Mouse (Mus musculus): Measurements from ENCODE around the gene Casp7. TPM values are rescaled to one million over a fixed set of nuclear protein-coding genes. Genes with fewer than 3 reads are reported as not detected.

The Casp7 gene
- total RNA-seq, 1 experiment from 2014 or later: 13.7 TPM

- no peak for DNase-seq
Measured at GRCm38 (mm10) chr19:56424606-56425395, 27.9 kb downstream of the Casp7 start.

DNA sequence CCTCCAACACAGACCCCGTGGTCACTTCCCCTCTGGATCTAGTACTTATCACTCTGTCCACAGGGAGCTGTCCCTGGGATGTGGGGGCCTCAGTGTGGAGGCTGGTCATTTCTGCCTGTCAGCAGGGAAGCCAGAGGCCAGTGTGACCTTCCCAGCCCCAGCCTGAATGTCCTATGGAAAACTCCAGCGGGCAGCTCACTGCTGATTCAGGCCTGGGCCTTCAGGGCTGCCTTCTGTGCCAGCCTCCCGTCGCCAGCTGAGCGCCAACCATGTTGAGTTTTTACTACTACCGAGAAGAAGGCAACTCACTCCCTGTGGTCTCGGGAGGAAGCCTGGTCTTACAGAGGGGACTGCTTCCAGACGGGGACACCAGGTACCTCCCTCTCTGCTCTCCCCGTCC lies 28.6 kb downstream of the Casp7 start:
- peak; percentile 63 for DNase-seq

DNA sequence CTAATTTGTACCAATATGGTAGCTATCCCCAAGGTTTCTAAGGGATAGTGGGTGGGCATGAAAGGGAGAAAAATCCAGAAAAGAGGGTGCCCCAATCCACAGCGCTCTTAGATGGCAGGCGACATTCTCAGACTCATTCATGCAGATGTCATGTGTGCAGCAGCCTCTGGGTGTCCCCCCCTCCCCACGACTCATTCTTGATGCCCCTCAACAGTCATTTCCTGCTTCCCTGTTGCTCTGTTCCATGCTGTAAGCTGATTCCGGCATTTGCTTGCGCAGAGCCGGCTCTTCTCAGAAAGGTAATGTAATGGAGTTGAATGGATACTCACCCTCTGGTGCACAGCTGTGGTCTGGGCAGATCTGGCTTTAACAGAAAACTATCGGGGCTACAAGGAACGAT lies 33.4 kb downstream of the Casp7 start:
- DNase-seq: no peak

GRCm38 (mm10) chr19:56432706-56433105 lies 35.8 kb downstream of the Casp7 start:
- DNase-seq: no peak

- DNase-seq: no peak
Measured at GRCm38 (mm10) chr19:56433581-56433980, 36.7 kb downstream of the Casp7 start.

DNA sequence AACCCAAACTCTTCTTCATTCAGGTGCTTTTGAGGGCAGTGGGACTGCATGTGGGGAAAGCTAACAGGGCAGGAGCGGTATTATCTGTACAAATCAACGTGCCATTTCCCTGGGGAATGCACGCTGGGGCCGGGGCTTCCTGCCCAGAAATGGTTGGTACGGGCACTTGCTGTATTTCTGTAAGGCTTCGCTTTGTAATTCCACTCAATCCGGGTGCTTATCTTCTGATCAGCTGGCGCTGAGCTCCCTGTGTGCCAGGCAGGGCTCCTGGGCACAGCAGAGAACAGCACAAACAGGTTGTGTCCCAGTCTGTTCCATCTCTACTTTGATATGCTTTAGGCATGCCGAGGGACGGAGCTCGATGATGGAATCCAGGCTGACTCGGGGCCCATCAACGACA lies 39.5 kb downstream of the Casp7 start:
- DNase-seq: peak; percentile 34

DNA sequence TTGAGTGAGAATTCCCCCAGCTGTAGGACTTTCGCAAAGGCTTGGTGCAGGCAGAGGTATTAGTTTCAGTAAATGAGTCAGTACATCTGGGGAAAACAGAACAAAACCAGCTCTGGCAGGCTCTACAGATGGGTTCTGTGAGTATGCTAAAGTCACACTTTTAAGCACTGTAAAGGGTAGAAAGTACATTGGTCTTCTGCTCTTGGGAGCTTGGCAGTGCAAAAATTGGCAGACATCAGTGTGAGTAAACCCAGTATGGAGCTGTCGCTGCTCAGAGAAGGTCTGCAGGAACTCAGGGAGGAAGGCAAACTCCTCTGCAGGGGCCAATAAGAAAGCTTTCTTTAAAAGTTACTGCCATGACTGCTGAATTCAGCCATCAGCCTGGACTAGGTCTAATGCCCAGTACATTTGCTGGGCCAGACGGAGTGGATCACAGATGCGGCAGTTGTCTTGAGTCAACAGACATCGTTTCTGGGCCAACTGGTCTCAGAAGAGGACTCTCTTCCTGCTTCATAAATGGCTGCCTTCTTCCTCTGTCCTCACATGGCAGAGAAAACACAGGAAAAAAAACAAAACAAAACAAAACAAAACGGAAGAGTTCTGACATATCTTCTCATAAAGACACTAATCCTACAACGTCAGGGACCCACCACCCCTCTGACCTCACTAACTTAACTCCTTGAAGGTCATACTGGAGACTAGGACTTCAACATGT lies 41.6 kb downstream of the Casp7 start:
- DNase-seq: no peak

DNA sequence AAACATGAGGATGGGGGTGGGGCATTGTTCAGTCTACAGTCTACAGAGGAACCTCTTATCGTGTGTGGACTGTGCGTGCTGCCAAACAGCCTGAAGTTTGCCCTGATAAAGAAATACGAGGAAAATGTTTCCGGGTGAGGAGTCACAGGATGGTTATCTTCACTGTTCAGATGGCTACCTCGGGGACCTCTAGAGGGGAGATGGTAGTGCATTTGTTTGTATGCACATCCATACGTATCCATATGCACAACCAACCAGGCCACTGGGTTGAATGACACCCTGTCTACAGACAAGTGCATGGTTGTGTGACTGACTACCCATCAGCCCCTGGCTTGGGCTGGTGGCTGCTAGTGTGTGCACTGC lies 42.1 kb downstream of the Casp7 start:
- no peak for DNase-seq

- DNase-seq: no peak
Measured at GRCm38 (mm10) chr19:56443445-56443844, 46.5 kb downstream of the Casp7 start.

DNA sequence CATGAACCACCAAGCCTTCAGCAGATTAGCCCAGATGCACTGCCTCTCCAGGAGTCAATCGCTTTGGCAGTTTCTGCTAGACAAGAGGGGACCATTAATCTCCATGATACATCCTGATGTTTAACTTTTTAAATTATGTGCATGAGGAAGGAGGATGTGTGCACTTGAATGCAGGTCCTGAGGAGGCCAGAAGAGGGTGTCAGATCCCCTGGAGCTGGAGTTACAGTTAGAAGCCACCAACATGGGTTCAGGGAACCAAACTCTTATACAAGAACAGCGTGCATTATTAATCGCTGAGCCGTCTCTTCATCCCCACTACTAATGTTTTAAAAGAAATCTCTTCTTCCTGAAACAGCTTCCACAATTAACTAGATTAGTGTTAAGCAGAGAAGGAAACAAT lies 51.9 kb downstream of the Casp7 start:
- no peak for DNase-seq

DNA sequence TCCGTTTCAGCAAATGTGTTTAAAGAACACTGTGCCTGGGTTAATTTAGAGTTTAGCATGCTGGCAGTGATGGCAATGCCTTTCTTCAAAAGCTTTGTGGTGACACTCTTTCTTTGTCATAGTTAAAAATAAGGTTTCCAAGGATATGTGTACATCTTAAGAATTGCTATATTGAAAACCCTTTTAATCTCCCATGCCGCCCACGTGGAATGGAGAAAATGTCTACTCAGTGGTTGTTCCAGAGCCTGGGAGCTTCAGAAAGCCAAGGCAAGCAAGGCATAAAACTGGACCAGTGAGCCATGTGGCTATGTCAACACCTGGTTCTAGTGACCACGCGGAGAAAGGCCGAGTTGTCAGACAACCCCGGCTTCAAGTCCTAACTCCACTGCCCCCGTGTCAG lies 52.6 kb downstream of the Casp7 start:
- no peak for DNase-seq

- no peak for DNase-seq
Measured at GRCm38 (mm10) chr19:56450892-56451291, 54.0 kb downstream of the Casp7 start.

GRCm38 (mm10) chr19:56451867-56452266 lies 54.9 kb downstream of the Casp7 start:
- no peak for DNase-seq

DNA sequence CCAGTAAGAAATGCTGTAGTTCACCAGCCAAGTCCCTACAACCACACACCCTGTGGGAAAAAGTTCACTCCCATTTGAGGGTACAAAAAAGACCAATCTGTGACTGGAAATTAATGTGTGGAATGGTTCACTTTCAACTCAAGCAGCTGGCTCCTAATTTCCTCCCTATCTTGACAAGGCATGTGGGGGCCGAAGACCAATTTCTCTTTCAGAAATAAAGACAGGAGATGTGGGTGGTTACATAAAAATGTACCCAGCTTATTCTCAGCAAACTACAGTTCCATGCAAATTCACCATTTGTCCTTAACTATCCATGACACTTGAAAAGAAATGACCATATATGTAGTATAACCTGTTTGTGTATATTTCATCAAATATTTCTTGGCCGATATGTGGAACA lies 55.5 kb downstream of the Casp7 start:
- DNase-seq: no peak

DNA sequence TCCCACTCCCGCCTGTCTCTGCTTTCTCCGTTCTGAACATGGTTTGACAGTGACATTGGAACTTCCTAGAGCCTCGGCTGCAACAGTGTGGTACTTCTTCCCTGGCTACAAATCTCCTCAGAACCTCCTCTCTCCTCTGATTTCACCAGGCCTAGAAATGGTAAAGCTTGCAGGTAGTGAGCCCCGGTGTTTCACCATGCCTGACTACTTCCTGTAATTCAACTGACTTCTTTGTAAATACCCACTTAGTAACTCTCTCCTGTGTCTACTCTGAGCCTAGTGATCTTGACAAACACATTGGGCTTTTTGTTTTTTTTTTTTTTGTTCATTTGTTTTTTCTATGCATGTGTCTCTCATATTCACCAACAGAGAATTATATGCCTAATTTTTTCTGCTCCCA lies 57.9 kb downstream of the Casp7 start:
- no peak for DNase-seq

DNA sequence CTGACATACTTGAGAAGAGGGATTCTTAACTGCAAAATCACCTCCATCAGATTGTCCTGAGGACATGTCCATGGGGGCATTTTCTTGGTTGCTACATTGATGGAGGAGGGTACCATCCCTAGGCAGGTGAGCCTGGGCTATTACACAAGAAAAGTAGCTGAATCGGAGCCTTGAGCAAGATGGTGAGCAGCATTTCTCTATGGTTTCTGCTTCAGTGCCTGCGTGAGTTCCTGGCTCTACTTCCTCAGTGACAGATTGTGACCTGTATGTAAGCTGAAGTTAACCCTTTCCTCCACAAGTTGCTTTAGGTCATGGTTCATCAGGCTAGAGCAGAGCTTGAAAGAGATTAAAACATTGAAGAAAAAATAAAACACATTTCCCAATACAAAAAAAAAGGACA lies 58.4 kb downstream of the Casp7 start:
- DNase-seq: no peak

GRCm38 (mm10) chr19:56457569-56457968 lies 60.6 kb downstream of the Casp7 start:
- no peak for DNase-seq

GRCm38 (mm10) chr19:56459154-56460050 lies 62.5 kb downstream of the Casp7 start:
- DNase-seq: peak; percentile 50

- DNase-seq: no peak
Measured at GRCm38 (mm10) chr19:56460241-56460640, 63.3 kb downstream of the Casp7 start.

- DNase-seq: peak; percentile 34
Measured at GRCm38 (mm10) chr19:56461522-56462101, 64.7 kb downstream of the Casp7 start, which contains the start of gene Plekhs1. Gene Plekhs1, plus strand, starts transcription at chr19:56461640.

DNA sequence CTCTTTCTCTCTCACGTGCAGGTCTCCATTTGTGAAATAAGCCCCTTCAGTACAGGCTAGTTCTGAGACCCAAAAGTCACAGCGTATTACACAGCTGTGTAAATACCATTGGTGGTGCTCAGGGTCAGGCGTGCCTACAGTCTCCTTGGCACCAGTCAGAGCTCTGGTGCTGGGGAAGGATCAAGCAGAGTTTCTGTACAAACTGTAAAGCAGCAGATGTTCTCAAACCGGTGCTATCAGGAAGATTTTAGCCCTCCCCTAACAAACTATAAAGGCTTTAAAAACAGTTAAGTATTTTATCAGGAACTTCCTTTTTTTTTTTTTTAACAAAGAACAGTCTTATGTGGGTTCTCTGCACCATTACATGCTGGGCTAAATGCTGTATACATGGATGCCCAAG lies 65.9 kb downstream of the Casp7 start:
- DNase-seq: no peak

GRCm38 (mm10) chr19:56466486-56466885 lies 69.6 kb downstream of the Casp7 start:
- DNase-seq: peak; percentile 20
